Mouse (Mus musculus) liver, embryonic 15.5 days (tissue): Measurements from ENCODE around the gene Gm14525. TPM values are rescaled to one million over a fixed set of nuclear protein-coding genes. Genes with fewer than 3 reads are reported as not detected.
"Not testable (repeated sequence)": the region's sequence is repeated elsewhere in the genome, so short reads cannot be mapped to it uniquely, and the experiment has no call there.

Source experiments
- ATAC-seq: fragments of 200-750 bp; cut with Nextera tagmentation; 2 replicates; pipeline ENCODE4 v1.8.0; 2017; ENCODE audit warnings: moderate number of reproducible peaks, mild to moderate bottlenecking, moderate library complexity; ENCODE audit not compliant: insufficient read depth
- H3K27ac ChIP-seq: fragments of 300-500 bp; sonication (generic); replicated peaks from 2 replicates; pipeline ENCODE4 v1.5.1; 2015; ENCODE audit warnings: mild to moderate bottlenecking, inconsistent platforms
- H3K27me3 ChIP-seq: fragments of 300-500 bp; sonication (generic); 2 replicates; pipeline ENCODE4 v1.6.1; 2015; ENCODE audit warnings: mild to moderate bottlenecking, inconsistent platforms
- H3K36me3 ChIP-seq: fragments of 300-500 bp; sonication (generic); replicated peaks from 2 replicates; pipeline ENCODE4 v1.6.1; 2015; ENCODE audit warnings: moderate library complexity, mild to moderate bottlenecking, inconsistent platforms
- H3K4me1 ChIP-seq: fragments of 300-500 bp; sonication (generic); replicated peaks from 2 replicates; pipeline ENCODE4 v1.6.1; 2015; ENCODE audit warnings: inconsistent platforms
- H3K4me2 ChIP-seq: fragments of 300-500 bp; sonication (generic); 2 replicates; pipeline ENCODE4 v1.6.1; 2015; ENCODE audit warnings: moderate library complexity, mild to moderate bottlenecking, inconsistent platforms
- H3K4me3 ChIP-seq: fragments of 300-500 bp; sonication (generic); replicated peaks from 2 replicates; pipeline ENCODE4 v1.5.1; 2015; ENCODE audit warnings: mild to moderate bottlenecking, inconsistent platforms
- H3K9ac ChIP-seq: fragments of 300-500 bp; sonication (generic); 2 replicates; pipeline ENCODE4 v1.6.1; 2015; ENCODE audit warnings: moderate library complexity, mild to moderate bottlenecking, inconsistent platforms
- H3K9me3 ChIP-seq: fragments of 300-500 bp; sonication (generic); replicated peaks from 2 replicates; pipeline ENCODE4 v1.6.1; 2016; ENCODE audit warnings: inconsistent platforms
- WGBS: fragments of 180-500 bp; shearing (Covaris S2); methylation state at CpG from one replicate; pipeline ENCODE4 v1.1.7; 2015; ENCODE audit warnings: mixed read lengths; ENCODE audit not compliant: insufficient replicate concordance; 5-methylcytosine and 5-hydroxymethylcytosine counted together
- polyA plus RNA-seq: library from polyadenylated mRNA; unstranded; fragments of >200 nt; fragmentation: Nextera tagmentation; extraction: Ambion mirVana; gene quantifications from 2 replicates; pipeline ENCODE4 v1.2.1, GENCODE M21; 2015

Gm14525 gene
- not detected in 2 replicates for polyA plus RNA-seq

GRCm38 (mm10) chrX:26702538-26702937 is at the start of gene Gm14525:
Gm14525 (minus strand) TSS chrX:26702638.
- H3K36me3 ChIP-seq, H3K27ac ChIP-seq, H3K4me2 ChIP-seq, H3K9me3 ChIP-seq, H3K27me3 ChIP-seq, H3K4me3 ChIP-seq, H3K9ac ChIP-seq, H3K4me1 ChIP-seq, ATAC-seq: not testable (repeated sequence)
- 71% methylated on average over 4 of the region's 5 CpGs for WGBS

Other genes with a start within 250 kb of the Gm14525 start
- gene Slx, start 157.1 kb downstream of the Gm14525 start, polyA plus RNA-seq, result not detected in 2 replicates
- not detected in 2 replicates for gene Gm6121, start 233.1 kb upstream of the Gm14525 start, polyA plus RNA-seq